Mouse (Mus musculus): ENCODE results near the gene Fam114a2. TPM values are rescaled to one million over a fixed set of nuclear protein-coding genes. Genes with fewer than 3 reads are reported as not detected.

Fam114a2 gene
- polyA plus RNA-seq, 1 experiment, result 31.5 TPM

- H3K36me3 ChIP-seq (ENCODE audit: control insufficient read depth, insufficient read depth, low read length), result no peaks in the 10 kb centered on the region
- 49% methylated on average over 6 of the region's 6 CpGs for WGBS
- no peak for TF ChIP-seq CTCF (conservative IDR thresholded peaks at IDR 0.05; ENCODE audit: insufficient read depth, insufficient read length, low read depth, low read length)
- no peak for TF ChIP-seq POLR2A (IDR thresholded peaks at IDR 0.05; ENCODE audit: low read depth, low read length)
- no peaks in the 10 kb centered on the region for H3K4me1 ChIP-seq (ENCODE audit: control insufficient read depth, insufficient read depth, low read length)
- peak; percentile 23 for DNase-seq
- H3K4me3 ChIP-seq (ENCODE audit: insufficient read depth, low read depth, low read length), result no peak overlapping the region
- no peaks in the 10 kb centered on the region for H3K27me3 ChIP-seq (replicated peaks; ENCODE audit: control insufficient read depth, insufficient read depth, low read length)
- peak overlapping the region; percentile 23; the same call in 1 of the 2 replicates for H3K27ac ChIP-seq (ENCODE audit: insufficient read depth, low read depth, low read length)
Measured at GRCm38 (mm10) chr11:57445237-57445962, 73.0 kb downstream of the Fam114a2 start.

DNA sequence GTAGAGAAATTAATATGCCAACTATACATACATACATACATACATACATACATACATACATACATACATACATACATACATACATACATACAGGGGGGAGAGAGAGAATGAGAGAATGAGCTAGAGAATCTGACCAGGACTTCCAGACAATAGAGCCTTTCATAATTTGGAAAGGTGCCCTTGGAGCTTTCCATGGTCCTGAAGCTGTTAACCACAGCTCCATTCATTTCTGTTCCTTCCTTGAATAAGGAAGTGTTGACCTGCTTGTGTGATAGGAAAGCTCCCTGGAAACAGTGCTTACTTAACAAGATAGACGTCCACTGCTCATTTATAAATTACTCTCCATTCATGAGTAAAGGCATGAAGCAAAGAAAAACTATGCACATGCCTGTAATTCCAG is 84.3 kb downstream of the Fam114a2 start:
- no peak overlapping the region for H3K27ac ChIP-seq (ENCODE audit: insufficient read depth, low read depth, low read length)
- H3K27me3 ChIP-seq (replicated peaks; ENCODE audit: control insufficient read depth, insufficient read depth, low read length), result no peaks in the 10 kb centered on the region
- no peaks in the 10 kb centered on the region for H3K4me1 ChIP-seq (ENCODE audit: control insufficient read depth, insufficient read depth, low read length)
- 2% methylated on average over 1 of the region's 1 CpGs for WGBS
- no peak overlapping the region for H3K4me3 ChIP-seq (ENCODE audit: insufficient read depth, low read depth, low read length)
- DNase-seq, result peak; percentile 48
- no peaks in the 10 kb centered on the region for H3K36me3 ChIP-seq (ENCODE audit: control insufficient read depth, insufficient read depth, low read length)
- TF ChIP-seq POLR2A (IDR thresholded peaks at IDR 0.05; ENCODE audit: low read depth, low read length) (no peak), CTCF (conservative IDR thresholded peaks at IDR 0.05; ENCODE audit: insufficient read depth, insufficient read length, low read depth, low read length) (no peak)

Other genes with a start within 250 kb of the Fam114a2 start
- gene Mfap3, start within 50 bp of the Fam114a2 start, polyA plus RNA-seq (2012; rRNA removed), result 10.6 and 11.2 TPM in 2 replicates
- gene Galnt10, start 126.8 kb upstream of the Fam114a2 start, polyA plus RNA-seq (2012; rRNA removed), result 10.5 and 11.1 TPM in 2 replicates

Data from kidney, adult 2 months (tissue).